Mouse (Mus musculus) heart, embryonic 13.5 days (tissue): Measurements from ENCODE around the gene Marveld2. TPM values are rescaled to one million over a fixed set of nuclear protein-coding genes. Genes with fewer than 3 reads are reported as not detected.

Source experiments
- ATAC-seq: fragments of 200-750 bp; cut with Nextera tagmentation; 2 replicates; pipeline ENCODE4 v1.8.0; 2017; ENCODE audit warnings: moderate TSS enrichment; ENCODE audit not compliant: insufficient number of reproducible peaks, low FRiP score, low TSS enrichment; ENCODE audit errors: extremely low read depth
- H3K27ac ChIP-seq: fragments of 300-500 bp; sonication (generic); replicated peaks from 2 replicates; pipeline ENCODE4 v1.5.1; 2015; ENCODE audit warnings: moderate library complexity, mild to moderate bottlenecking, inconsistent platforms
- H3K27me3 ChIP-seq: fragments of 300-500 bp; sonication (generic); replicated peaks from 2 replicates; pipeline ENCODE4 v1.6.1; 2015; ENCODE audit warnings: mild to moderate bottlenecking, inconsistent platforms
- H3K36me3 ChIP-seq: fragments of 300-500 bp; sonication (generic); 2 replicates; pipeline ENCODE4 v1.6.1; 2015; ENCODE audit warnings: mild to moderate bottlenecking, inconsistent platforms
- H3K4me1 ChIP-seq: fragments of 300-500 bp; sonication (generic); 2 replicates; pipeline ENCODE4 v1.6.1; 2015; ENCODE audit warnings: inconsistent platforms
- H3K4me2 ChIP-seq: fragments of 300-500 bp; sonication (generic); 2 replicates; pipeline ENCODE4 v1.6.1; 2015; ENCODE audit warnings: inconsistent platforms, mild to moderate bottlenecking, moderate library complexity
- H3K4me3 ChIP-seq: fragments of 300-500 bp; sonication (generic); 2 replicates; pipeline ENCODE4 v1.5.1; 2015; ENCODE audit warnings: moderate library complexity, mild to moderate bottlenecking, inconsistent platforms
- H3K9ac ChIP-seq: fragments of 300-500 bp; sonication (generic); 2 replicates; pipeline ENCODE4 v1.6.1; 2015; ENCODE audit warnings: inconsistent platforms, mild to moderate bottlenecking, moderate library complexity
- H3K9me3 ChIP-seq: fragments of 300-500 bp; sonication (generic); 2 replicates; pipeline ENCODE4 v1.6.1; 2016; ENCODE audit warnings: inconsistent platforms
- WGBS: fragments of 180-500 bp; shearing (Covaris S2); methylation state at CpG from one replicate; pipeline ENCODE4 v1.1.7; 2015; ENCODE audit warnings: mixed read lengths; 5-methylcytosine and 5-hydroxymethylcytosine counted together
- polyA plus RNA-seq: library from polyadenylated mRNA; unstranded; fragments of >200 nt; fragmentation: Nextera tagmentation; extraction: Ambion mirVana; gene quantifications from 2 replicates; pipeline ENCODE4 v1.2.1, GENCODE M21; 2015

The Marveld2 gene
- 4.0 TPM in 2 replicates for polyA plus RNA-seq

DNA sequence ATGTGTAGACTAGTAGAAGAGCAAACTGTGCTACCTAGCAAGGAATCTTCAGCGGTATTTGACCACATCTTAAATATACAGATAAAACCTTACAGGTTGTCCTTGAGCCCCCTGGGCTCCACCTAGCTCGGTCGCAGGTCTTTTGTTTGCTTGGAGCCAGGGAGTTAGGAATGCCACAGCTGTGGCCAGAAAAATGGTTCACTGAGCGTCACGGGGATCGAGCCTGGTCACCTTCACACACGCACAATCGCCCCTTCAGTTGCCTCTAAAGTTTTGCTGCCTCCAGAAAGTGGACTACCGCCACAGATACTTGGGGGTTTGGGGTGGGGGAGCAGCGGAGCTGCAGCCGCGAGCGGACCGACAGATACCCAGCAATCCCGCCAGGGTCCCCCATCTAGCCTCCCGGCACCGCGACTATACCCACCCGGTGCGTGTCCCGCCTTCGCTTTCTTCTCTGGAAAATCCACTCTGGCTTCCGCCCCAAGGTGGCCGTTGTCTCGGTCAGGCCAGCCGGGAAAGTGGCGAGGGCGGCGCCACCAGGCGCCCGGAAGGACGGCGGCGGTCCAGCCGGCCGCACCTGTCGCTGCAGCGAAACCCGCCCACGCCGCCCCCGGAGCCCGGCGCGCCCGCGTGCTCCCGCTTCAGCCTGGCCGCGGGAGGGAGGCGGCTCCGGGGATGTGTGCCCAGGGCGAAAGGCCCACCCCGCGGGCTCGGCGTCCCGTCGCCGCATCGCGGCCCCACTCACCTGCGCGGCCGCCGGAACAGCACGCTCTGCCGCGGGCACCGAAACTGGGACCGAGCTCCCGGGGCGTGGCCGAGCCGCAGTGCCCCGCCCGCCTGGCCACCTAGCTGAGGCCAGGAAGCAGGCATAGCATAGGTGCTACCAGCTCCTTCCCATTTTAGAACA is at the start of gene Marveld2:
TSS of gene Marveld2 (minus strand) at position 791 of the 907 bp plus-strand sequence.
- peak within 1 kb of the TSS; percentile 70 for H3K4me3 ChIP-seq
- peaks cover 43% of the 10 kb centered on the region for H3K36me3 ChIP-seq
- ATAC-seq: peak; percentile 42
- 3% methylated on average over 74 of the region's 77 CpGs for WGBS
- no peak within 1 kb of the TSS for H3K27ac ChIP-seq
- no peaks in the 10 kb centered on the region for H3K9me3 ChIP-seq
- H3K27me3 ChIP-seq: peaks cover 7% of the 10 kb centered on the region; the same call in 1 of the 2 replicates
- peak within 1 kb of the TSS; percentile 80 for H3K9ac ChIP-seq
- H3K4me1 ChIP-seq: peaks cover 10% of the 10 kb centered on the region
- peak within 1 kb of the TSS; percentile 79 for H3K4me2 ChIP-seq

DNA sequence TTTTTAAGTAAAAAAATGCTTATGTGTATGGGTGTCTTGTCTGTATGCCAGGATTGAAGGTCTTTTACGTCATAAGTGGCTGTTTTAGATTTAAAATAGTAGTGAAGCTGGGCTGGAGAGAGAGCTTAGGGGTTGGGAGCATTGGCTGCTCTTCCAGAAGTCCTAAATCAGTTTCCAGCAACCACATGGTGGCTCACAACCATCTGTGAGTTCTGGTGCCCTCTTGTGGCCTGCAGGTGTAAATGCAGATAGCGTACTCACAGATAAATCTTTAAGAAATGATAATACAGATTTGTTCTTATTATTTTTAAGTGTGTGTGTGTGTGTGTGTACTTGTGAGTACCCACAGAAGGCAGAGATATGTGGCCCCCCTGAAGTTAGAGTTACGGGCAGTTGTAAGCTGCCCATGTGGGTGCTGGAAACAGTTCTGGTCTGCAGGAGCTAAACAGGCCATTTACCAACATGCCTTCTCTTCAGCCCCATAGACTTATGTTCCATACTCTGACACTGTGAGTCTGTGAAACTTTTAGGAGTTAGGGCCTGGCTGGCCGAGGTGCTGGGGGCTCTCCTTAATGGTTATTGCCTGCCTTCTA is 43.2 kb upstream of the Marveld2 start:
- no peak for ATAC-seq
- Histone ChIP-seq H3K27me3 (no peaks in the 10 kb centered on the region), H3K27ac (no peak overlapping the region), H3K36me3 (peaks cover 34% of the 10 kb centered on the region), H3K9me3 (no peaks in the 10 kb centered on the region), H3K4me3 (no peak overlapping the region), H3K9ac (no peak overlapping the region), H3K4me2 (no peak overlapping the region), H3K4me1 (no peaks in the 10 kb centered on the region)
- 38% methylated on average over 4 of the region's 4 CpGs for WGBS

DNA sequence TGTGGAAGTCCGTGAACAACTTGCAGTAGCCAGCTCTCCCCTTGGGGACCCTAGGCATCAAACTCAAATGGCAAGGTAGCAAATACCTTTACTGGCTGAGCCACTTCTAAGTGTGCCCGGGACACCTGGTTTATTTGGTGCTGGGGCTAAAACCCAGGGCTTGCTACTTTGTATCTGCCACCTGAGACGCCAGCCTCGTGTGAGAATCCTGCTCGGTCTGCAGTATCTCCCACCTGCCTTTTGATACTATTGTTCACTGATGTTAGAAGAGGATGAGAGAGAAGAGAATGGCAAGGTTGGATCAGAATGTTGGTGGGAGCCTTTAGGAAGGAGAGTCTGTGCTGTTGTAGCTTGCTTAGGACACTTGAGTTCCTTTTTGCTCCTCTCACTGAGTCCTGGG is 41.3 kb upstream of the Marveld2 start:
- no peak for ATAC-seq
- H3K4me3 ChIP-seq: no peak overlapping the region
- H3K27ac ChIP-seq: no peak overlapping the region
- H3K4me1 ChIP-seq: no peaks in the 10 kb centered on the region
- WGBS: 84% methylated on average over 5 of the region's 5 CpGs
- H3K27me3 ChIP-seq: no peaks in the 10 kb centered on the region
- H3K9me3 ChIP-seq: no peaks in the 10 kb centered on the region
- peaks cover 32% of the 10 kb centered on the region for H3K36me3 ChIP-seq
- H3K9ac ChIP-seq: no peak overlapping the region
- H3K4me2 ChIP-seq: no peak overlapping the region

DNA sequence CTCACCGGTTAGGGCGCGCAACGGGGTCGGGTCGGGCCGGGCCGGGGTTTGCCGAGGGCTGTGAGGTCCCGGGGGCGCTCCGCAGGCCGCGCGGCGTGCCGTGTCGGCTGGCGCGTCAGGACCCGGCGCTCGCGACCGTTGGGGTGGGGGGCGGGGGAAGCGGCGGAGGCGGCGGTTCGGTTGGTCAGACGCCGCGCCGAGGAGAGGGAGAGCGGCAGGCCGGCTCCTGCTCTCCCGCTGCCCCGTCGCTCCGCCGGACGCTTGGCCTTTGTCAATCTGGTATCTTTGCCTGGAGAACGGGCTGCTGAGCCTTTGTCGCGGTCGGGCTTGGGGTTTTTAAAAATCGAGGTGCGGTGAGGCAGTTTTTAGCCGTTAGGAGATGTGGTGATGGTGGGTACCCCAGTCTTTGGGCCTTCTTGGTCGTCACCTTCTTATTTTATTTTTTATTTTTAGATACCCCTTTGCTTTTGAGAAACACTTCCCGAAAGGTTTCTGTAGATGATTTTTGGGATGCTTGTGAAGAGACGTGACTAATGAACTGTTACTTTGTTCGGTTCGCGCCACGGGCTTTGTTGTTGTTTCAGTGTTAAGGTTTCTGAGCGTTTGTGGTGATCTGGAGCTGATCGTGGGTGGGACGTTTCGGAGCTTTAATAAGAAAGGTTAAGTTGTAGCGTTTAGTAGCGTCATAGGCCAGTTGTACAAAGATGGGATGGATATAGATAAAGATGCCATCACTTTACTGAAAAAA is 34.8 kb upstream of the Marveld2 start, which contains the start of gene Taf9:
TSS of gene Taf9 (plus strand) at position 141 of the 748 bp plus-strand sequence.
- ATAC-seq: peak; percentile 70; the same call in 1 of the 2 replicates
- no peaks in the 10 kb centered on the region for H3K9me3 ChIP-seq
- H3K27ac ChIP-seq: peak within 1 kb of the TSS; percentile 94
- H3K4me3 ChIP-seq: peak within 1 kb of the TSS; percentile 85
- H3K36me3 ChIP-seq: peaks cover 34% of the 10 kb centered on the region
- H3K27me3 ChIP-seq: no peaks in the 10 kb centered on the region
- peaks cover 11% of the 10 kb centered on the region for H3K4me1 ChIP-seq
- WGBS: under 1% methylated on average over 56 of the region's 63 CpGs
- H3K4me2 ChIP-seq: peak within 1 kb of the TSS; percentile 95
- H3K9ac ChIP-seq: peak within 1 kb of the TSS; percentile 96

DNA sequence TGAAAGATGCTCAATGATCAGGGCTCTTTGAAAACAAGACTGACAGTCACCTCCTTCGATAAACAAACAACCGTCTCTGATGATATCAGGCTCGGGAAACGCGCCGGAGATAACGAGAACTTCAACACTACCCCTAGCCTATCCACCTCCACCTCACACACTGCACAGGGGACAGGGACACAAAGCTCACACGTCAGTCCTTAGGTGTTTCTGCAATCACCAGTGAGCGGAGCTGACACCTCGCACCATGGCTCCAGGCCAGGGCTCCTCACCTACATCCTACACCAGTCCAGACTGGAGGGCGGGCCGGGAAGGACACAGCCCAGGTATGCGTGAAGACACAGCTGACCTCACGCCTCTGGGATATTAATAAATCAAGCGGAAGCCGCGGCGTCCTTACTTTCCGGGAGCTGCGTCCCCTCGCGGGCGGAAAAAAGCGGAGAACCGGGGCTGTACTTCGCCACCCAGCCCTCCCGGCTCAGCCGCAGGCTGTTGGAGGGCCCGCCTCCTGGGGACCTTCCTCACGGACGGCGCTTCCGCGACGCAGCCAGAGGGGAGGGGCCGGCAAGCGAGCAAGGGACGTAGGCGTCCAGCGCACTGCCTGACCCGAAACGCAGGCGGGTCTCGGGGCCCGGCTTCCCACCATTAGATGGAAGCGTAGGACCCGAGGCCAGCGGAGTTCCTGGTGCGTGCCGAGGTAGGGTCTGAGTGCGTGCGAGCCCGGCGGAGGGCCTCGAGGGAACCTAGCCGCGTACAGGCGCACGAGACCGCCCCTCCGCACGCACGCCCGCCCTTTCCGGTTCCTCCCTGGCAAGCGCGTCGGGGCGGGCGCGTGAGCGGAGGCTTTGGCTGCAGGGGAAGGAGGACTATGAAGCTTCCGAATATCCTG is 34.0 kb upstream of the Marveld2 start, which contains the start of the genes Ak6 and Rad17:
TSS of gene Ak6 (plus strand) at position 430 of the 889 bp plus-strand sequence.
TSS of gene Rad17 (minus strand) at position 502 of the 889 bp plus-strand sequence.
- Histone ChIP-seq H3K4me3 (peak within 1 kb of the TSS; percentile 85), H3K27me3 (no peaks in the 10 kb centered on the region), H3K9me3 (no peaks in the 10 kb centered on the region), H3K9ac (peak within 1 kb of the TSS; percentile 96), H3K4me2 (peak within 1 kb of the TSS; percentile 95), H3K4me1 (peaks cover 11% of the 10 kb centered on the region), H3K36me3 (peaks cover 37% of the 10 kb centered on the region), H3K27ac (peak within 1 kb of the TSS; percentile 94)
- peak; percentile 93 for ATAC-seq
- under 1% methylated on average over 73 of the region's 73 CpGs for WGBS

DNA sequence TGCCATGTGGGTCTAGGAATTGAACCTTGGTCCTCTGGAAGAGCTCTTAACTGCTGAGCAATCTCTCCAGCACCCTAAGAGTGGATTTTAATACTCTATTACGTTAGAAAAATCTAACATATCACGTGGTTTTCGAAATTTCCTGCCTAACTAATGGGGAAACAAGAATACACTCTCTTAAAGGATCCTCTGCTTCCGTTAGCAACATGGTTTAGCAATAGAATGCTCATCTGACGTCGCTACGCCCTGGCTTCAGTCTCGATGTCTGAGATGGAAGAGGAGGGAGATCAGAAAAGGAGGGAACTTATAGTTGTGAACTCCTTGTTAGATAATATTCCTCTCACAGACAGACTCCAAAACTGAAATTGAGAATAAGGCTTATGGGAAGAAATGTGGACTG is 31.5 kb upstream of the Marveld2 start:
- Histone ChIP-seq H3K4me1 (peaks cover 11% of the 10 kb centered on the region), H3K4me2 (no peak overlapping the region), H3K9me3 (no peaks in the 10 kb centered on the region), H3K36me3 (peaks cover 51% of the 10 kb centered on the region), H3K27ac (no peak overlapping the region), H3K4me3 (no peak overlapping the region), H3K9ac (no peak overlapping the region), H3K27me3 (no peaks in the 10 kb centered on the region)
- ATAC-seq: no peak
- 88% methylated on average over 8 of the region's 8 CpGs for WGBS

DNA sequence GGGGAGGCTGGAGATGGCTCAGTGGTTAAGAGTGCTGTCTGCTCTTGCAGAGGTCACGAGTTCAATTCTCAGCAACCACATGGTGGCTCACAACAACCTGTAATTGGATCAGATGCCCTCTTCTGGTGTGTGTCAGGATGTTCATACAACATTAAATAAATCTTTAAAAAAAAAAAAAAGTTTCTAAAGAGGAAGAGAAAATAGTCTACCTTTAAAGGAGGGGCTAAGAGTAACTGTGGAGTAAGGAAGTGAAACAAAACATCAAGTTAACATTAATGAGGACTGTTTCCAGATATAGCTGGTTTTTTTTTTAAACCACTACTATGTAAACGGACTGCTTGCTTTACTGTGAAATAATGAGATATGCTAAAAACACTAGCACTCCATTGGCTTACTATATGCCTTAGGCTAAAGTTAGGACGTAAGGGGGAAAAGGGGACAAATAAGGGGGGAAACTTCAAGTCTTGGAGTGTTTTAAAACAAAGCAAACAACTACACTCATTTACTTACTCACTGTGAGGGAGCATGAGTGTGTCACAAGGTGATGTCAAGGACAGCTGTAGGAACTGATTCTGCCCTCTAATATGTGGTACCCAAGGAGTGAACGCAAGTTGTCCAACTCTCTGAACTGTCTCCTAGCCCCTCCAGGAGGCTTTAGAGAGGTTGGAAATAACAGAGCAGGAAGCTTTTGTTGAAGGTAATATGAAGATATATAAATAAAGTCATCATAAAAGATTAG is 25.9 kb upstream of the Marveld2 start:
- peaks cover 97% of the 10 kb centered on the region for H3K36me3 ChIP-seq
- no peaks in the 10 kb centered on the region for H3K9me3 ChIP-seq
- WGBS: 89% methylated on average over 4 of the region's 4 CpGs
- H3K27me3 ChIP-seq: no peaks in the 10 kb centered on the region
- no peak overlapping the region for H3K9ac ChIP-seq
- ATAC-seq: no peak
- no peak overlapping the region for H3K4me3 ChIP-seq
- H3K4me2 ChIP-seq: no peak overlapping the region
- no peaks in the 10 kb centered on the region for H3K4me1 ChIP-seq
- no peak overlapping the region for H3K27ac ChIP-seq

DNA sequence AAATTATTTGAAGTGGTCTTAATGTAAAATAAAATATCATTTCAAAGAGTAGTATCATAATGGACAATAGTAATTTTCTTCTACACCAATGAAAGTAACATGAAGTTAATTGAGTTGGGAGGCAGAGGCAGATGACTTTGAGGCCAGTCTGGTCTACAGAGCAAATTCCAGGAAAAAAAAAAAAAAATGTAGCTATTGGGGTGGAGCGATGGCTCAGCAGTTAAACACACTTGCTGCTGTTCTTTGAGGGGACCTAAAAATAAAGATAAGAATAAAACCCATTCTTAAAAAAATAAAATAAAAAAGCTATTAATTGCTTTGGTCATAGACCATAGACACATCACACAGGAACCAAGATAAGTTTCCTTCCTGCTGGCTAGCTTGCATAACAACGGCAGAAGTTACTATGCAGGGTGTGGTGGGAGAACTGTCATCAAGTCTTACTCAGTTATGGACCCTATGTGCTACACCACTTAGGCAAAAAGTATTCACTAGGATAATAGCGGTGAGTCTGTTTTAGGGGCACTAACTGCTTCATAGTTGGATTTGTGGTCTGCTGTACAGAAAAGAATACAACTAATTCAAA is 17.4 kb upstream of the Marveld2 start:
- H3K36me3 ChIP-seq: peaks cover 84% of the 10 kb centered on the region
- ATAC-seq: no peak
- 72% methylated on average over 3 of the region's 3 CpGs for WGBS
- H3K9ac ChIP-seq: no peak overlapping the region
- no peaks in the 10 kb centered on the region for H3K4me1 ChIP-seq
- H3K4me2 ChIP-seq: no peak overlapping the region
- H3K27me3 ChIP-seq: no peaks in the 10 kb centered on the region
- no peak overlapping the region for H3K4me3 ChIP-seq
- H3K27ac ChIP-seq: no peak overlapping the region
- H3K9me3 ChIP-seq: no peaks in the 10 kb centered on the region

DNA sequence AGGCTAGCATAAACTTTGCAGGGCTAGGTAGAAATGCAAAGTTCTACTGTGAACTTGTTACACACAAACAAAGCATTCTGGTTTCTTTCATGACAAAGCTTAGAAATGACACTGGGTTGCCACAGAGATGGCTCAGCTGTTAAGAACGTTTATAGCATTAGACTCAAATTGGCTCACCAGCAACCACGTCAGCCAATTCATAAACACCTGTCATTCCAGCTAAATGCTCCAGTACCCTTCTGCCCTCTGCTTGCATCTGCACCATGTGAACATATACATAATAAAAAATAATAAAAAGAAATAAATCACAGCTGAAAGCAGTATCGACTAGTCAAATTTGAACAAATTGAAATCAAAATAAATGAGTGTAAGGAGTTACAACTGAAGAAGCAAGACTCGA is 5.5 kb upstream of the Marveld2 start:
- Histone ChIP-seq H3K27ac (no peak overlapping the region), H3K27me3 (peaks cover 6% of the 10 kb centered on the region; the same call in 1 of the 2 replicates), H3K4me2 (no peak overlapping the region), H3K9ac (no peak overlapping the region), H3K9me3 (no peaks in the 10 kb centered on the region), H3K36me3 (peaks cover 85% of the 10 kb centered on the region), H3K4me1 (no peaks in the 10 kb centered on the region), H3K4me3 (no peak overlapping the region)
- WGBS: 86% methylated on average over 4 of the region's 4 CpGs
- ATAC-seq: no peak
